Mouse (Mus musculus): ENCODE measurements around the gene Hkdc1.
"Not testable (repeated sequence)": the region's sequence is repeated elsewhere in the genome, so short reads cannot be mapped to it uniquely, and the experiment has no call there.

The Hkdc1 gene

DNA sequence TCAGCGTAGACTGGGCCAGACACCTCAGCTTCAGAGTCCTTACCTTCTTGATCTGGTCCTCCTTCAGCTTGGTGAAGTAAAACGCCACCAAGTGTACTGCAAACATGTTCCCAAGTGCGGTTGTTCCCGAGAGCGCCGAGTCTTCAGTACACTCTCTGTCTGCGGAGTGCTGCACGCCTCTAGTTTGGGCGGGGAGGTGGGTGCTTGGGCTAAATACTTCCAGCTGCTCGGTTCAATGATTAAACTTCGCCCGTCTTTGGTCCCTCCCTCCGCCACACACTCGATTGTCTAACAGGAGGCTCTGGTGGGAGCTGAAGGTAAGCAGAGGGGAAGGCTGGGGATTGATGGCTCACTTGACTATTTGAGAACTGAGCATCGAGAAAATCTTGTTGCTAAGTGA lies at the start of gene Hkdc1:
Gene Hkdc1 (minus strand): TSS at position 237 of the 400 bp plus-strand sequence.
- peak; percentile 56 for DNase-seq

DNA sequence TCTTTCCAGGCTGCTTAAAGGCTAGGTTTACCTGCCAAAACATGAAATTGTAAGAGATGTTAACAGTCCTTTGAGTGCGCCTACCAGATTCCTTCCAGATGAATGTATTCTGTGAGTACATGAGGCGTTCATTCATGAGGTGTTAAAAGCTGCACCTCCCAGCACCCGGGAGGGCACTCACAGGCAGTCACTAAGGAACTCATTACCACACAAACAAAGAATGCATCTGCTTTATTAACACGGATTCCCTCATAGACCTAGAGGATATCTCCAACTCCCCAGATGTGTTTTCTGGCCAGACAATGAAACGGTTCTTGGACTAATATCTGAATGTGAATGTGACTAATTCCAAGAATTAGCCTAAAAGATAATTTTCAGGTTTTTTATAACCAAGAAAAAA lies 48.8 kb upstream of the Hkdc1 start:
- DNase-seq = no peak

GRCm38 (mm10) chr10:62469736-62470135 lies 47.4 kb upstream of the Hkdc1 start:
- no peak for DNase-seq

- no peak for DNase-seq
Measured at GRCm38 (mm10) chr10:62461321-62461720, 39.0 kb upstream of the Hkdc1 start.

- DNase-seq = not testable (repeated sequence)
Measured at GRCm38 (mm10) chr10:62452001-62452400, 29.7 kb upstream of the Hkdc1 start.

DNA sequence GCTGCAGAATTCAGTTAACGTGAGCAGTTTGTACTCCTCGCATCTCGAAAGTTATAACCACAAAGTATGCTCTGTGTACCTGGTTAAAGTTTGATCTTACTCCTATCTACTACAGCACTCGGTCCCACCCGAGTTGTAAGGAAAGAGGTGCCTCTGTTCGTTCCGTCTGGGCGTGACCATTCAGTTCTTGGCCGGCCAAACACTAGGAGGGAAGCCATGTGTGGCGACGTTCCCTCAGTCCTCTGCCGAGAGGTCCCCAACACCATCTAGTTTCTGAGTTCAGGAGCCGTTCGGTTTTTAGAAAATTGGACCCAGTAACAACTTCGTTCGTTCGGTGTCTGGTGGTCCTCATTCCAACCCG lies 28.0 kb upstream of the Hkdc1 start:
- no peak for DNase-seq

DNA sequence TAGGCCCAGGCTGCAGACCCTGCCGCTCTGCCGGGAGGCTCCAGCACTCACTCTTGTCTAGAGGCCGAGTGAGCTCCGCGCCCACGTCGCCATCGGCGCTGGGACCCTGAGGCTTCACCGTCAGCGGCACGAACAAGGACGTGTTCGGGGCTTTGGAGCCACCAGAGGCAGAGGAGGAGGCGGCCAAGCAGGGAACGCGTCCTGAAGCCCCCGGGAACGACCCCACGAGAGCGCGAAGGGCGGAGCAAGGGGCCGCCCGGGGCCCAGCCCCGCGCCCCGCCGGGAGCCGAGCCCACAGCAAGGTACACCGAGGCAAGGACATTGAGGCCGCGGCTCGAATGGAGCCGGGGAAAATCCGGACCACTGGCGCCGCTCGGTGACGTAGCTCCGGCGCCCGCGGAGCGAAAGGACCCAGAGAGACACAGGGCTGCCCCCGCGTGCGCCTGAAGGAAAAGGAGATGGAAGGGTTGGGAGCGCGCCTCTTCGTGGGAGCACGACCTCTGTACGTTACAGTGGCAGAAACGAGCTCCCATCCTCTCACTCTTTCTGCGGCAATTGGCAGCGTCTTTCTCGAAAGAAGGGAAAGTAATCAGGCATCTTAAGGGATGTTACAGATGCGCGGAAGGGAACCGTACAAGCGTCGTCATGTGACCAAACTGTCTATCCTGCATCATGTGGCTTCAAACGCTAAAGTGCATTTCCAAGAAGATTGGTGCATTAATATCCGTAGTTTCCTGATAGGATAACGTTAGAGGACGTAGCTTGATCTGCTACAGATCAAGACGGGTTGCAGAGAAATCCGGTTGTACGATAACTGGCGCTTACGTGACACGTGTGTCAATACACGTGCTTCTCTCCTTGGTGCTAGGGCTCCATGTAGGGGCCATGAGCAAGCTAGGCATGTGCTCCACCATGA lies 27.3 kb upstream of the Hkdc1 start, which contains the start of the genes 4930507D05Rik and Supv3l1:
Gene 4930507D05Rik (plus strand): TSS at position 126 of the 916 bp plus-strand sequence.
Gene Supv3l1 (minus strand): TSS at position 375 of the 916 bp plus-strand sequence.
- DNase-seq = peak; percentile 95

- no peak for DNase-seq
Measured at GRCm38 (mm10) chr10:62430427-62430826, 8.1 kb upstream of the Hkdc1 start.

- DNase-seq = peak; percentile 37
Measured at GRCm38 (mm10) chr10:62425081-62425871, 3.0 kb upstream of the Hkdc1 start.

- peak; percentile 45 for DNase-seq
Measured at GRCm38 (mm10) chr10:62421127-62421526, 1.2 kb downstream of the Hkdc1 start.

GRCm38 (mm10) chr10:62420399-62420798 lies 1.9 kb downstream of the Hkdc1 start:
- DNase-seq = no peak

- DNase-seq = no peak
Measured at GRCm38 (mm10) chr10:62419422-62419821, 2.9 kb downstream of the Hkdc1 start.

GRCm38 (mm10) chr10:62418831-62419356 lies 3.4 kb downstream of the Hkdc1 start:
- DNase-seq = peak; percentile 97

- DNase-seq = no peak
Measured at GRCm38 (mm10) chr10:62413606-62413982, 8.7 kb downstream of the Hkdc1 start.

DNA sequence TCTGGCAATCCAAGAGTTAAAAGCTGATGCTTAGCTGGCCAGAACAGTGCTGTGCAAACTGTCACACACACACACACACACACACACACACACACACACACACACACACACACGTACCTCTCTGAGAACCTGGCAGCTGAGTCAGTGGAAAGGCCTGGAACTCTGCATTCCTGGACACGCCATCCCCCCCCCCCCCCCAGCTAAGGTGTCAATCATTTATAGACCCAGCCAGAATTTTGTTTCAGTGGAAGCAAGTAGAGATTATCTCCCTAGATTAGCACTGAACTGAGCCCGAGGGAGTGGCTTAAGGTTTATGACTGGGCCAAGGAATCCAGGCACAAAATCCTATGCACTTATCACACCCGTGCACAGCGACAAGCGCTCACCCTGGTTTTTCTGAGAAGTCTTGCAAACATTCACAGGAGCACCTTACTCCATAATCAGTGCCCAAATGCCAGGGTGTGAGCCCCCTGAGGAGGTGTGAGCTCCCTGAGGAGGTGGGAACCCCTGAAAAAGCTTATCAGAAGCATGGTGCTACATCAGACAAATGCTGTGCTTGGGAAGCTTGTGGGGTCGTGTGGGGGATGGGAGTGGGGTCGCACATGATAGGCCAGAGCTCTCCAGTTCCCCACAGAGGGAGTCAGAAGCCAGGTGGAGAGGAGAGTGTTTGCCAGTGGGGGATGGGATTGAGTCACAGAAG lies 9.2 kb downstream of the Hkdc1 start:
- peak; percentile 57 for DNase-seq

GRCm38 (mm10) chr10:62411431-62412410 lies 10.6 kb downstream of the Hkdc1 start:
- peak; percentile 70 for DNase-seq

- peak; percentile 87 for DNase-seq
Measured at GRCm38 (mm10) chr10:62410943-62411342, 11.3 kb downstream of the Hkdc1 start.

DNA sequence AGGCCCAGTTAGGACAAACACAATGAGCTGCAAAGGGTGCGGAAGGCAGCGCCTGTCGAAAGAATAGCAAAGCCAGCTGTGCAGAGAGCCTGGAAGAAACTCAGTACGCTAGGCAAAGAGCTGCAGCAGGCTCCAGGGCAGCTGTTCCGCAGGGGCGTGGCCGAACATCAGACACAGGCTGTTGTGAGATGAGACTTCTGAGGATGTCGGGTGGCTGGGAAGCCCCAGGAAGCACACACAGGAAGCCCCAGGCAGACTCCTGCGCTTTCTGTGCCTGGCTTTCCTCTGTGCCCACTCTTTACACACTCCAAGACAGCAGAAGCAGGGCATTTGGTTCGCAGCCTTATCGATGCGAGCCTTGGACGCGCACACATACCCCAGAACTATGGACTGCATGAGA lies 17.4 kb downstream of the Hkdc1 start:
- peak; percentile 20 for DNase-seq

GRCm38 (mm10) chr10:62401641-62402111 lies 20.6 kb downstream of the Hkdc1 start:
- no peak for DNase-seq

GRCm38 (mm10) chr10:62383011-62383410 lies 39.3 kb downstream of the Hkdc1 start:
- no peak for DNase-seq

DNA sequence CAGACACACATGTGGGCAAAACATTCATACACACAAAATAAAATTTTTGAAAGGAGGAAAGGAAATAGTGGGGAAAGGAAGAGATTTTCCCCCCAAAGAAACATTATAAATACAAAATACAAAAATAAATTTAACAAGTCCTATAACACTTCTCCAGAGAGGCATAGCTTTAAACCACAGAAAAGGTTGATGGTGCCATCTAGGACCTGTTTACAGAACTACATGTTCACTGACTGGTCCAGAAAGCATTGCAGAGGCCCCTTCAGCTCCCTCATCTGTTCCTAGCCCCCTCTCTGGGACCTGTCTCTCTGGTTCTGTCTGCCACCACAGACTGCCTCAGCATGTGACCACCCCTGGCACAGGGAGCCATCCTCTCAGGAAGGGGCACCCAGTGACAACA lies 41.4 kb downstream of the Hkdc1 start:
- no peak for DNase-seq
